Mouse (Mus musculus): ENCODE measurements around the gene Dnase1l1. TPM values are rescaled to one million over a fixed set of nuclear protein-coding genes. Genes with fewer than 3 reads are reported as not detected.

Dnase1l1 gene
- polyA plus RNA-seq, 1 experiment from 2014 or later = 4.6 TPM

- WGBS = 87% methylated on average over 1 of the region's 1 CpGs
- Histone ChIP-seq H3K4me1 (ENCODE audit: control insufficient read depth, insufficient read depth, low read length) (no peaks in the 10 kb centered on the region), H3K4me3 (ENCODE audit: low read depth, low read length) (no peak overlapping the region), H3K9me3 (ENCODE audit: control insufficient read depth, low read length) (no peaks in the 10 kb centered on the region), H3K36me3 (ENCODE audit: control insufficient read depth, insufficient read depth, low read length) (no peaks in the 10 kb centered on the region), H3K4me2 (ENCODE audit: low read depth) (no peak overlapping the region), H3K27ac (ENCODE audit: low read depth, low read length) (no peak overlapping the region), H3K27me3 (ENCODE audit: control insufficient read depth, insufficient read depth, low read length) (no peaks in the 10 kb centered on the region), H3K9ac (ENCODE audit: low read length) (no peak overlapping the region)
- ATAC-seq (ENCODE audit: insufficient read depth, low FRiP score, low TSS enrichment) (no peak), DNase-seq (ENCODE audit: low spot score) (no peak)
These were observed 16.2 kb upstream of the Dnase1l1 start for GRCm38 (mm10) chrX:74298348-74298747.

DNA sequence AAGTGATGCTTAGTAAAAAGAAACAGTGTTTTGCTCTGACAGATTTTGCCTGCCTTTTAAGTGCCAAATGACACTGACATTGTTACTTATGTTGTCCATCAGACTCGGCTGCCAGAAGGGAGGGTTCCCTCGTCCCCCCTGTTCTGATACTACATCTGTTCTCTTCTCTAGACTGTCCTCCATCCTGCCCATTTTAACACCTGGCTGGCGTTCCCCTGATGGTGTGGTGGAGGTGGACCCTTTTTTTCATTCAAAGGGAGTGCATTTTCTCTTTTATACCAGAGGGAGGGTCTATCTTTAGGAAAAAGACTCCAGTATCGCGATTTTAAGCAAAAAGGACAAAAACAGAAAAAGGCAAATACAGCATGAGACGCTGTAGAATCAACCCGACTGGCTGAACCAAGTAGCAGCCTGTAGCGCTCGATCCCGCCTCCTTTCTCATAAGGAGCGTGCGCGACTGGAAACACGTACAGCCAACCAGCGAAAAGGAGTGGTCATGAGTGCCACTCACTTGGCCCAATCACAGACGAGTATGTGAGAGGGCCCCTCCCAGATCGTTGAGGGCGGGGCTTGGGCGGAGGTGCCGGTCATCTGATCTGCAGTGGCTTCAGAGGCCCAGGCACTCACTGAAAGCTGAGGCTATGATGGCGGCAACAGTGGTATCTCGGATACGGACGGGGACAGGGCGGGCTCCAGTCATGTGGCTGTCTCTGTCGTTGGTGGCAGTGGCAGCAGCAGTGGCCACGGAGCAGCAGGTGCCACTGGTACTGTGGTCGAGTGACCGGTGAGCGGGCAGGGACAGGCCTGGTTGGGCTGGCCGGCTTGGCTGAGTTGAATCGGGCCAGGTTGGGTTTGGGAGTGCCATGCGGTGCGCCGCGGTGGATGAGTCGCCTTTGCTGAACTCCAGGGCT, 14.7 kb upstream of the Dnase1l1 start, which contains the start of gene Atp6ap1:
Gene Atp6ap1 (plus strand): TSS at position 560 of the 911 bp plus-strand sequence.
- H3K27me3 ChIP-seq (ENCODE audit: control insufficient read depth, insufficient read depth, low read length) = no peaks in the 10 kb centered on the region
- peak; percentile 99 for ATAC-seq (ENCODE audit: insufficient read depth, low FRiP score, low TSS enrichment)
- WGBS = 14% methylated on average over 37 of the region's 37 CpGs
- no peak within 1 kb of the TSS for H3K27ac ChIP-seq (ENCODE audit: low read depth, low read length)
- no peaks in the 10 kb centered on the region for H3K36me3 ChIP-seq (ENCODE audit: control insufficient read depth, insufficient read depth, low read length)
- peak within 1 kb of the TSS; percentile 70 for H3K9ac ChIP-seq (ENCODE audit: low read length)
- no peaks in the 10 kb centered on the region for H3K9me3 ChIP-seq (ENCODE audit: control insufficient read depth, low read length)
- peak; percentile 91 for DNase-seq (ENCODE audit: low spot score)
- H3K4me2 ChIP-seq (ENCODE audit: low read depth) = peak within 1 kb of the TSS; percentile 66
- no peaks in the 10 kb centered on the region for H3K4me1 ChIP-seq (ENCODE audit: control insufficient read depth, insufficient read depth, low read length)
- peak within 1 kb of the TSS; percentile 60 for H3K4me3 ChIP-seq (ENCODE audit: low read depth, low read length)

GRCm38 (mm10) chrX:74293431-74293830, 11.3 kb upstream of the Dnase1l1 start:
- no peak overlapping the region for H3K4me3 ChIP-seq (ENCODE audit: low read depth, low read length)
- WGBS = 75% methylated on average over 4 of the region's 4 CpGs
- no peak for ATAC-seq (ENCODE audit: insufficient read depth, low FRiP score, low TSS enrichment)
- H3K4me1 ChIP-seq (ENCODE audit: control insufficient read depth, insufficient read depth, low read length) = no peaks in the 10 kb centered on the region
- H3K9ac ChIP-seq (ENCODE audit: low read length) = no peak overlapping the region
- no peak overlapping the region for H3K4me2 ChIP-seq (ENCODE audit: low read depth)
- DNase-seq (ENCODE audit: low spot score) = no peak
- no peaks in the 10 kb centered on the region for H3K27me3 ChIP-seq (ENCODE audit: control insufficient read depth, insufficient read depth, low read length)
- H3K36me3 ChIP-seq (ENCODE audit: control insufficient read depth, insufficient read depth, low read length) = no peaks in the 10 kb centered on the region
- no peak overlapping the region for H3K27ac ChIP-seq (ENCODE audit: low read depth, low read length)
- H3K9me3 ChIP-seq (ENCODE audit: control insufficient read depth, low read length) = no peaks in the 10 kb centered on the region

DNA sequence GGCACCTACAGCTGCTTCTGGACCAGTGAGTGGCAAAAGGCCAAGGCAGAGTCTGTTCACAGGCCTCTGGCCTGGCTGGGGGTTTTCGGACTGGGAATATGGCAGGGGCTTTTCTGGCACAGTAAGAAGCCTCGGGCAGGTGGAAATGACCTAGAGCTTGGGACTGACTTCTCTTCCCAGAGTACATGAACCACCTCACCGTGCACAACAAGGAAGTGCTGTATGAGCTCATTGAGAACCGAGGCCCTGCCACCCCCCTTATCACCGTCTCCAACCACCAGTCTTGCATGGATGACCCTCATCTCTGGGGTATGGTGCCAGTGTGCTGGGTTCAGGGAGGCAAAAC, 928 bp upstream of the Dnase1l1 start:
- no peaks in the 10 kb centered on the region; the same call in 1 of the 2 replicates for H3K4me1 ChIP-seq (ENCODE audit: control insufficient read depth, insufficient read depth, low read length)
- peak overlapping the region; percentile 57 for H3K4me3 ChIP-seq (ENCODE audit: low read depth, low read length)
- no peaks in the 10 kb centered on the region for H3K9me3 ChIP-seq (ENCODE audit: control insufficient read depth, low read length)
- WGBS = 43% methylated on average over 5 of the region's 5 CpGs
- peak overlapping the region; percentile 71 for H3K9ac ChIP-seq (ENCODE audit: low read length)
- no peaks in the 10 kb centered on the region for H3K36me3 ChIP-seq (ENCODE audit: control insufficient read depth, insufficient read depth, low read length)
- H3K4me2 ChIP-seq (ENCODE audit: low read depth) = peak overlapping the region; percentile 61
- DNase-seq (ENCODE audit: low spot score) = no peak
- no peaks in the 10 kb centered on the region for H3K27me3 ChIP-seq (ENCODE audit: control insufficient read depth, insufficient read depth, low read length)
- 0 out of 2 replicates have a peak, but pooled peaks have one; percentile 17 for ATAC-seq (ENCODE audit: insufficient read depth, low FRiP score, low TSS enrichment)
- H3K27ac ChIP-seq (ENCODE audit: low read depth, low read length) = no peak overlapping the region

DNA sequence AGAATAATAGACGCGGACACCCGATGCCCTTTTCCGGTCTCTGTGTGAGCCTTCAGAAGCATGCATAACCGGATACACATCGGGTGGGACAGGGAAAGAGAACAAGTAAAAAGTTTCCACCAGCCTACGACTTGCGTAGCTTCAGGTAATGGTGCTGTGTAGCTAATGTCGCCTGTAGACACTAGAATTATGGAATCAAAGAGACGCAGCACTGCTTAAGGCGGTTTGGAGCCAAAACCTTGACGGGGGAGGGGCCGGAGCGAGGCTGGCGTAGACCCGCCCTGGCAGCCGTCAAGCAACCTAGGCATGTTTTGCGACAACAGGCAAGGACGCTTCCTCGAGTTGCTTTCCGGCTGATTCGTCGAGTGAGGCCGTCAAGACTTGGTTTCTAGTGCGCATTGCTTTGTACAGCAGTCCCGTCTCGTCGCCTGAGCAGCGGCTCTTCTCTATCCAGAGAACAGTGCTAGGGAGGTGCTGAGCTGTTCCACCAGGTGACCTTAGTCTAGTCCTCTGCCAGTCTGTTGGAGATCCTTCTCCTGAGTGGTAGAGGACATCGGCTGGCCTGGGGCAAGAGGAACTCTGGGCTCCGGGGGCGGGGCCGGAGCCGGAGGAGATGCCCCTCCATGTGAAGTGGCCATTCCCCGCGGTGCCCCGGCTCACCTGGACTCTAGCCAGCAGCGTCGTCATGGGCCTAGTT, 406 bp upstream of the Dnase1l1 start:
- peak; percentile 72 for ATAC-seq (ENCODE audit: insufficient read depth, low FRiP score, low TSS enrichment)
- Histone ChIP-seq H3K9me3 (ENCODE audit: control insufficient read depth, low read length) (no peaks in the 10 kb centered on the region), H3K27me3 (ENCODE audit: control insufficient read depth, insufficient read depth, low read length) (no peaks in the 10 kb centered on the region), H3K27ac (ENCODE audit: low read depth, low read length) (0 out of 2 replicates have a peak overlapping the region, but pooled peaks have one; percentile 3), H3K36me3 (ENCODE audit: control insufficient read depth, insufficient read depth, low read length) (no peaks in the 10 kb centered on the region), H3K9ac (ENCODE audit: low read length) (peak overlapping the region; percentile 71), H3K4me1 (ENCODE audit: control insufficient read depth, insufficient read depth, low read length) (no peaks in the 10 kb centered on the region; the same call in 1 of the 2 replicates), H3K4me2 (ENCODE audit: low read depth) (peak overlapping the region; percentile 65), H3K4me3 (ENCODE audit: low read depth, low read length) (peak overlapping the region; percentile 57)
- WGBS = 17% methylated on average over 39 of the region's 39 CpGs
- peak; percentile 80 for DNase-seq (ENCODE audit: low spot score)

DNA sequence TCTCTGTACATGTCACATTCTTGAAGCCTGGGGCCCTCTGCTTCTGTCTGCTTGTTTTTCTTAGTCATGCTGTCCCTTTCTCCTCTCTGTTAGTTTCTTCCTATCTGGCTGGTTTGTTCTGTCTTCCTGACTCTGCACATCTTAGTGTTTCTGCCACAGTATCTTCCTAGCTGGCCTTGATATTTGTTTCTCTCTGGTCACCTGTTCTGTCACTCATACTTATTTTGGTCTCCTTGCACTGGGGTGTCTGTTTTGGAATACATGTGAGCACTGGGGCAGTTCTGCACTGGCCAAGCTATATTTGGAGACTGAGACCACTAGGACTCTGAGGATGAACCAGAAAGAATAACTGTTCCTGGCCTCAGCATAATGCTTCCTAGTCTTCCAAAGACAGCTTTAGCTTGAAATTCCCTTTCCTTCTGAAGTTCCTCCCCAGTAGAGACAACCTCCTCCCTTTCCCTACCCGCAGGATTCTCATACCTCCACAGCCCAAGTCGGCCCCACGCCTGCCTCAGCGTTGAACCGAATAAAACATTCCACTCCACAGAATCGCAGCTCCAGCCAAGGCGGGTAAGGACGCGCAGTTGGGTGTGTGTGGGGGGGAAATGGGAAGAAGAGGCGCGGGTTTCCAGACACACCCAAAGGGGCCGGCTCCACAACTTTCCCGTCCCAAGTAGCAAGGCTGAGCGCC, 951 bp downstream of the Dnase1l1 start:
- Histone ChIP-seq H3K36me3 (ENCODE audit: control insufficient read depth, insufficient read depth, low read length) (no peaks in the 10 kb centered on the region), H3K27ac (ENCODE audit: low read depth, low read length) (no peak overlapping the region), H3K27me3 (ENCODE audit: control insufficient read depth, insufficient read depth, low read length) (no peaks in the 10 kb centered on the region), H3K4me1 (ENCODE audit: control insufficient read depth, insufficient read depth, low read length) (no peaks in the 10 kb centered on the region; the same call in 1 of the 2 replicates), H3K4me3 (ENCODE audit: low read depth, low read length) (peak overlapping the region; percentile 57), H3K9ac (ENCODE audit: low read length) (peak overlapping the region; percentile 49), H3K9me3 (ENCODE audit: control insufficient read depth, low read length) (no peaks in the 10 kb centered on the region), H3K4me2 (ENCODE audit: low read depth) (peak overlapping the region; percentile 65)
- WGBS = 10% methylated on average over 13 of the region's 14 CpGs
- DNase-seq (ENCODE audit: low spot score) (no peak), ATAC-seq (ENCODE audit: insufficient read depth, low FRiP score, low TSS enrichment) (no peak)

DNA sequence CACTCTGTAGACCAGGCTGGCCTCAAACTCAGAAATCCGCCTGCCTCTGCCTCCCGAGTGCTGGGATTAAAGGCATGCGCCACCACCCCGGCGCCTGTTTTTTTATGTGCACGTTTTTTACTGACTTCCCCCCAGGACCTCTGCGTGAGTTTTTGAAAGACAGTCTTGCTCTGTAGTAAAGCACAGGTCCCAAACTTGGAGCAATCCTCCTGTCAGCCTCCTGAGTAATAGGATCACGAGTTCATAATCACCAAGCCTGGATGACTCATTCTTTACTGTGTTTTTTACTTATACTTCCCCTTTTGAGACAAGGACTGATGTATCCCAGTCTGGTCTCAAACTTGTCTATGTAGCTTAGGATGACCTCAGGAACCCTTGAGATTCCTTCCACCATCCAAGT, 4.2 kb downstream of the Dnase1l1 start:
- DNase-seq (ENCODE audit: low spot score) (no peak), ATAC-seq (ENCODE audit: insufficient read depth, low FRiP score, low TSS enrichment) (no peak)
- Histone ChIP-seq H3K4me2 (ENCODE audit: low read depth) (no peak overlapping the region), H3K27ac (ENCODE audit: low read depth, low read length) (no peak overlapping the region), H3K4me1 (ENCODE audit: control insufficient read depth, insufficient read depth, low read length) (no peaks in the 10 kb centered on the region), H3K27me3 (ENCODE audit: control insufficient read depth, insufficient read depth, low read length) (no peaks in the 10 kb centered on the region), H3K9ac (ENCODE audit: low read length) (no peak overlapping the region), H3K36me3 (ENCODE audit: control insufficient read depth, insufficient read depth, low read length) (no peaks in the 10 kb centered on the region), H3K9me3 (ENCODE audit: control insufficient read depth, low read length) (no peaks in the 10 kb centered on the region), H3K4me3 (ENCODE audit: low read depth, low read length) (no peak overlapping the region)
- 76% methylated on average over 7 of the region's 8 CpGs for WGBS

- H3K4me2 ChIP-seq (ENCODE audit: low read depth) = no peak overlapping the region
- H3K9me3 ChIP-seq (ENCODE audit: control insufficient read depth, low read length) = no peaks in the 10 kb centered on the region
- no peaks in the 10 kb centered on the region for H3K27me3 ChIP-seq (ENCODE audit: control insufficient read depth, insufficient read depth, low read length)
- 30% methylated on average over 10 of the region's 10 CpGs for WGBS
- no peak for DNase-seq (ENCODE audit: low spot score)
- H3K36me3 ChIP-seq (ENCODE audit: control insufficient read depth, insufficient read depth, low read length) = no peaks in the 10 kb centered on the region
- no peak overlapping the region for H3K4me3 ChIP-seq (ENCODE audit: low read depth, low read length)
- ATAC-seq (ENCODE audit: insufficient read depth, low FRiP score, low TSS enrichment) = no peak
- no peaks in the 10 kb centered on the region for H3K4me1 ChIP-seq (ENCODE audit: control insufficient read depth, insufficient read depth, low read length)
- no peak overlapping the region for H3K9ac ChIP-seq (ENCODE audit: low read length)
- H3K27ac ChIP-seq (ENCODE audit: low read depth, low read length) = no peak overlapping the region
These were observed 8.5 kb downstream of the Dnase1l1 start for GRCm38 (mm10) chrX:74273422-74274322.

Data from neural tube, embryonic 11.5 days (tissue).